In genomic region chr13:21172241-21173027, GRCm38 (mm10) we compare ENCODE assay signal across 9 mouse cellular contexts. TPM values are rescaled to one million over a fixed set of nuclear protein-coding genes. Genes with fewer than 3 reads are reported as not detected.
A peak's percentile ranks its signal among the peaks of the same experiment; 100 is the strongest.
DNase-seq lines count a peak whose midpoint lies in the region; ATAC-seq and TF ChIP-seq lines count a peak whose summit lies in the region.
"Had no signal": no experiment of that assay in that cellular context is flagged by ENCODE, and none has a peak within 500 bp of the region (broad histone marks: within the 10 kb centered on the region; RNA-seq: fewer than 3 reads in every experiment).

No protein-coding gene starts in this region.

- no peaks in the 10 kb centered on the region for H3K79me2 ChIP-seq in liver, adult 2 months (ENCODE audit: control insufficient read depth, insufficient read depth, low read length)

- H3K4me3 ChIP-seq in embryonic facial prominence, embryonic 11.5 days (ENCODE audit: low read depth, low read length) = peak overlapping the region; percentile 48
- H3K4me3 ChIP-seq in liver, adult 2 months (ENCODE audit: insufficient read depth, low read depth, low read length) = peak overlapping the region; percentile 19
- H3K4me3 ChIP-seq in midbrain, embryonic 16.5 days (ENCODE audit: low read depth, low read length) = peak overlapping the region; percentile 43
- peak overlapping the region; percentile 40 for H3K4me3 ChIP-seq in stomach, postnatal 0 days (ENCODE audit: low read depth, low read length)

- H3K9ac ChIP-seq in embryonic facial prominence, embryonic 11.5 days (replicated peaks; ENCODE audit: low read length) = no peak overlapping the region
- H3K9ac ChIP-seq in liver, adult 2 months (ENCODE audit: low read depth, low read length) = no peak overlapping the region
- H3K9ac ChIP-seq in midbrain, embryonic 16.5 days (ENCODE audit: low read depth, low read length) = no peak overlapping the region
- H3K9ac ChIP-seq in stomach, postnatal 0 days (ENCODE audit: low read length) = no peak overlapping the region

- under 1% methylated on average over 16 of the region's 16 CpGs for WGBS in embryonic facial prominence, embryonic 11.5 days
- 1% methylated on average over 16 of the region's 16 CpGs for WGBS in liver, adult 2 months
- under 1% methylated on average over 16 of the region's 16 CpGs for WGBS in midbrain, embryonic 16.5 days
- 1% methylated on average over 16 of the region's 16 CpGs for WGBS in stomach, postnatal 0 days

- H3K27me3 ChIP-seq in embryonic facial prominence, embryonic 11.5 days (ENCODE audit: control insufficient read depth, insufficient read depth, low read length) = no peaks in the 10 kb centered on the region
- H3K27me3 ChIP-seq in liver, adult 2 months (ENCODE audit: control insufficient read depth, insufficient read depth, low read length) = no peaks in the 10 kb centered on the region
- H3K27me3 ChIP-seq in midbrain, embryonic 16.5 days (ENCODE audit: control insufficient read depth, insufficient read depth, low read depth, low read length) = no peaks in the 10 kb centered on the region
- no peaks in the 10 kb centered on the region for H3K27me3 ChIP-seq in stomach, postnatal 0 days (ENCODE audit: control insufficient read depth, insufficient read depth, low read length)

- TF ChIP-seq POLR2A in liver, adult 2 months (IDR thresholded peaks at IDR 0.05; ENCODE audit: extremely low read depth, insufficient read depth, low read length) = no peak

- no peak overlapping the region for H3K27ac ChIP-seq in embryonic facial prominence, embryonic 11.5 days (replicated peaks; ENCODE audit: low read depth, low read length)
- H3K27ac ChIP-seq in liver, adult 2 months (replicated peaks; ENCODE audit: insufficient read depth, low read depth, low read length) = peak overlapping the region; percentile 47; the same call in 1 of the 2 replicates
- no peak overlapping the region; the same call in 1 of the 2 replicates for H3K27ac ChIP-seq in midbrain, embryonic 16.5 days (ENCODE audit: low read length)
- H3K27ac ChIP-seq in stomach, postnatal 0 days (replicated peaks) = peak overlapping the region; percentile 49; the same call in 1 of the 2 replicates

- DNase-seq in B cell, adult 2 months = peak; percentile 79
- peak; percentile 72 for DNase-seq in adrenal gland, postnatal 10 days
- DNase-seq in embryonic facial prominence, embryonic 11.5 days (ENCODE audit: low spot score) = peak; percentile 87
- peak; percentile 82 to 88 for DNase-seq in heart, adult 18-20 months
- DNase-seq in kidney, adult 8-10 months = peak; percentile 50 to 75
- DNase-seq in liver, adult 2 months (ENCODE audit: extremely low read depth, low read depth, low spot score) = peak; percentile 68
- peak; percentile 56 for DNase-seq in stomach, postnatal 0 days (ENCODE audit: low spot score)

- no peak for TF ChIP-seq CTCF in liver, adult 2 months (IDR thresholded peaks at IDR 0.05; ENCODE audit: low read depth, low read length)
- no peak for TF ChIP-seq CTCF in stomach, postnatal 0 days (IDR thresholded peaks at IDR 0.05; ENCODE audit: low read depth)

- H3K36me3 ChIP-seq in embryonic facial prominence, embryonic 11.5 days (replicated peaks; ENCODE audit: control insufficient read depth, insufficient read depth, low read depth, low read length) = no peaks in the 10 kb centered on the region
- H3K36me3 ChIP-seq in liver, adult 2 months (ENCODE audit: control insufficient read depth, insufficient read depth, low read length) = no peaks in the 10 kb centered on the region
- H3K36me3 ChIP-seq in midbrain, embryonic 16.5 days (ENCODE audit: control insufficient read depth, insufficient read depth, low read length) = no peaks in the 10 kb centered on the region
- no peaks in the 10 kb centered on the region for H3K36me3 ChIP-seq in stomach, postnatal 0 days (ENCODE audit: control insufficient read depth, insufficient read depth, low read length)

- TF ChIP-seq EP300 in stomach, postnatal 0 days (optimal IDR thresholded peaks at IDR 0.05) = no peak

- no peaks in the 10 kb centered on the region for H3K4me1 ChIP-seq in embryonic facial prominence, embryonic 11.5 days (ENCODE audit: control insufficient read depth, insufficient read depth, low read length)
- H3K4me1 ChIP-seq in liver, adult 2 months (ENCODE audit: control insufficient read depth, insufficient read depth, low read length) = peaks cover 2% of the 10 kb centered on the region; the same call in 1 of the 2 replicates
- H3K4me1 ChIP-seq in midbrain, embryonic 16.5 days (ENCODE audit: control insufficient read depth, insufficient read depth, low read length) = peaks cover 10% of the 10 kb centered on the region
- H3K4me1 ChIP-seq in stomach, postnatal 0 days (replicated peaks; ENCODE audit: control insufficient read depth, insufficient read depth) = no peaks in the 10 kb centered on the region

- H3K4me2 ChIP-seq in embryonic facial prominence, embryonic 11.5 days (ENCODE audit: low read depth, low read length) = peak overlapping the region; percentile 56
- peak overlapping the region; percentile 98 for H3K4me2 ChIP-seq in midbrain, embryonic 16.5 days (ENCODE audit: low read length)
- H3K4me2 ChIP-seq in stomach, postnatal 0 days (replicated peaks; ENCODE audit: low read depth) = peak overlapping the region; percentile 71

- ATAC-seq in embryonic facial prominence, embryonic 11.5 days (replicated peaks; ENCODE audit: insufficient number of reproducible peaks, low FRiP score, low TSS enrichment, low read depth) = peak; percentile 51
- peak; percentile 67 for ATAC-seq in midbrain, embryonic 16.5 days
- peak; percentile 58 for ATAC-seq in stomach, postnatal 0 days (ENCODE audit: low FRiP score, low TSS enrichment)

- no peaks in the 10 kb centered on the region for H3K9me3 ChIP-seq in embryonic facial prominence, embryonic 11.5 days (replicated peaks; ENCODE audit: control insufficient read depth, low read length)
- no peaks in the 10 kb centered on the region for H3K9me3 ChIP-seq in midbrain, embryonic 16.5 days (replicated peaks; ENCODE audit: control insufficient read depth, low read length, poor library complexity, severe bottlenecking)
- no peaks in the 10 kb centered on the region for H3K9me3 ChIP-seq in stomach, postnatal 0 days (ENCODE audit: control insufficient read depth, low read length)

RNA-seq across cellular contexts. Expression of gene Trim27, which starts 6.8 kb away (rescaled TPM):
- total RNA-seq in adrenal gland, postnatal 10 days (2021) = 10 to 100 TPM; 50.2 to 51.9 TPM
- polyA plus RNA-seq in embryonic facial prominence, embryonic 11.5 days (2014; fragmentation: Nextera tagmentation; extraction: Ambion mirVana) = 148 and 160 TPM in 2 replicates
- 10 to 100 TPM; 20.5 to 21.4 TPM for total RNA-seq in heart, adult 18-20 months (2021)
- 9.4 and 16.4 TPM in 2 replicates for total RNA-seq in liver, adult 2 months (2014; rRNA removed)
- 33.9 and 39.5 TPM in 2 replicates for polyA plus RNA-seq in liver, adult 2 months (2012; rRNA removed)
- 70.6 and 73.6 TPM in 2 replicates for polyA plus RNA-seq in midbrain, embryonic 16.5 days (2015; fragmentation: Nextera tagmentation; extraction: Ambion mirVana)
- 58.5 and 60.2 TPM in 2 replicates for polyA plus RNA-seq in stomach, postnatal 0 days (2015; fragmentation: Nextera tagmentation; extraction: Ambion mirVana)

RNA-seq across cellular contexts. Expression of gene Olfr1368, which starts 26.8 kb away (rescaled TPM):
- total RNA-seq in adrenal gland, postnatal 10 days (2021) = not detected
- polyA plus RNA-seq in embryonic facial prominence, embryonic 11.5 days (2014; fragmentation: Nextera tagmentation; extraction: Ambion mirVana) = not detected in 2 replicates
- not detected for total RNA-seq in heart, adult 18-20 months (2021)
- total RNA-seq in liver, adult 2 months (2014; rRNA removed) = not detected in 2 replicates
- not detected in 2 replicates for polyA plus RNA-seq in liver, adult 2 months (2012; rRNA removed)
- not detected in 2 replicates for polyA plus RNA-seq in midbrain, embryonic 16.5 days (2015; fragmentation: Nextera tagmentation; extraction: Ambion mirVana)
- polyA plus RNA-seq in stomach, postnatal 0 days (2015; fragmentation: Nextera tagmentation; extraction: Ambion mirVana) = not detected in 2 replicates
- total RNA-seq: gastrocnemius, postnatal 4 days had no signal

RNA-seq across cellular contexts. Expression of gene Olfr263, which starts 43.0 kb away (rescaled TPM):
- not detected for total RNA-seq in adrenal gland, postnatal 10 days (2021)
- polyA plus RNA-seq in embryonic facial prominence, embryonic 11.5 days (2014; fragmentation: Nextera tagmentation; extraction: Ambion mirVana) = not detected in 2 replicates
- not detected for total RNA-seq in heart, adult 18-20 months (2021)
- total RNA-seq in liver, adult 2 months (2014; rRNA removed) = not detected in 2 replicates
- polyA plus RNA-seq in liver, adult 2 months (2012; rRNA removed) = not detected in 2 replicates
- polyA plus RNA-seq in midbrain, embryonic 16.5 days (2015; fragmentation: Nextera tagmentation; extraction: Ambion mirVana) = not detected in 2 replicates
- not detected in 2 replicates for polyA plus RNA-seq in stomach, postnatal 0 days (2015; fragmentation: Nextera tagmentation; extraction: Ambion mirVana)
- total RNA-seq: gastrocnemius, postnatal 4 days had no signal

Comparison
In these comparisons a context has a peak if more than half of its experiments do, and no peak if none do; other contexts are left out.
1. H3K27ac ChIP-seq: peak in liver, adult 2 months (single experiment) and stomach, postnatal 0 days (single experiment); none in embryonic facial prominence, embryonic 11.5 days (single experiment) and midbrain, embryonic 16.5 days (single experiment).
2. Peak in every context shown above with its lines, with median percentiles within 50 percentile points of each other: DNase-seq, ATAC-seq, H3K4me2 ChIP-seq and H3K4me3 ChIP-seq.